Mouse (Mus musculus) liver, embryonic 12.5 days (tissue): ENCODE measurements around the gene Ppp1r14b. TPM values are rescaled to one million over a fixed set of nuclear protein-coding genes. Genes with fewer than 3 reads are reported as not detected.
A peak's percentile ranks its signal among the peaks of the same experiment; 100 is the strongest.

ENCODE experiments used
- ATAC-seq: fragments of 200-750 bp; cut with Nextera tagmentation; 2 replicates; pipeline ENCODE4 v1.8.0; 2017; ENCODE audit warnings: moderate number of reproducible peaks, mild to moderate bottlenecking, moderate library complexity
- H3K27ac ChIP-seq: fragments of 300-500 bp; sonication (generic); 2 replicates; pipeline ENCODE4 v1.5.1; 2016; ENCODE audit warnings: mild to moderate bottlenecking
- H3K27me3 ChIP-seq: fragments of 300-500 bp; sonication (generic); replicated peaks from 2 replicates; pipeline ENCODE4 v1.6.1; 2016; ENCODE audit warnings: mild to moderate bottlenecking, moderate library complexity
- H3K36me3 ChIP-seq: fragments of 300-500 bp; sonication (generic); 2 replicates; pipeline ENCODE4 v1.6.1; 2016; ENCODE audit warnings: mild to moderate bottlenecking, moderate library complexity
- H3K4me1 ChIP-seq: fragments of 300-500 bp; sonication (generic); 2 replicates; pipeline ENCODE4 v1.6.1; 2016
- H3K4me2 ChIP-seq: fragments of 300-500 bp; sonication (generic); 2 replicates; pipeline ENCODE4 v1.6.1; 2016; ENCODE audit warnings: mild to moderate bottlenecking, moderate library complexity
- H3K4me3 ChIP-seq: fragments of 300-500 bp; sonication (generic); 2 replicates; pipeline ENCODE4 v1.5.1; 2016; ENCODE audit warnings: mild to moderate bottlenecking, moderate library complexity
- H3K9ac ChIP-seq: fragments of 300-500 bp; sonication (generic); 2 replicates; pipeline ENCODE4 v1.6.1; 2016; ENCODE audit warnings: mild to moderate bottlenecking, moderate library complexity
- H3K9me3 ChIP-seq: fragments of 300-500 bp; sonication (generic); replicated peaks from 2 replicates; pipeline ENCODE4 v1.6.1; 2016; ENCODE audit warnings: mild to moderate bottlenecking, moderate library complexity
- WGBS: fragments of 180-500 bp; shearing (Covaris S2); methylation state at CpG from one replicate; pipeline ENCODE4 v1.1.7; 2016; ENCODE audit not compliant: insufficient replicate concordance; 5-methylcytosine and 5-hydroxymethylcytosine counted together
- polyA plus RNA-seq: library from polyadenylated mRNA; unstranded; fragments of >200 nt; fragmentation: Nextera tagmentation; extraction: Ambion mirVana; gene quantifications from 2 replicates; pipeline ENCODE4 v1.2.1, GENCODE M21; 2016

Gene Ppp1r14b
- polyA plus RNA-seq, result 153 and 155 TPM in 2 replicates

DNA sequence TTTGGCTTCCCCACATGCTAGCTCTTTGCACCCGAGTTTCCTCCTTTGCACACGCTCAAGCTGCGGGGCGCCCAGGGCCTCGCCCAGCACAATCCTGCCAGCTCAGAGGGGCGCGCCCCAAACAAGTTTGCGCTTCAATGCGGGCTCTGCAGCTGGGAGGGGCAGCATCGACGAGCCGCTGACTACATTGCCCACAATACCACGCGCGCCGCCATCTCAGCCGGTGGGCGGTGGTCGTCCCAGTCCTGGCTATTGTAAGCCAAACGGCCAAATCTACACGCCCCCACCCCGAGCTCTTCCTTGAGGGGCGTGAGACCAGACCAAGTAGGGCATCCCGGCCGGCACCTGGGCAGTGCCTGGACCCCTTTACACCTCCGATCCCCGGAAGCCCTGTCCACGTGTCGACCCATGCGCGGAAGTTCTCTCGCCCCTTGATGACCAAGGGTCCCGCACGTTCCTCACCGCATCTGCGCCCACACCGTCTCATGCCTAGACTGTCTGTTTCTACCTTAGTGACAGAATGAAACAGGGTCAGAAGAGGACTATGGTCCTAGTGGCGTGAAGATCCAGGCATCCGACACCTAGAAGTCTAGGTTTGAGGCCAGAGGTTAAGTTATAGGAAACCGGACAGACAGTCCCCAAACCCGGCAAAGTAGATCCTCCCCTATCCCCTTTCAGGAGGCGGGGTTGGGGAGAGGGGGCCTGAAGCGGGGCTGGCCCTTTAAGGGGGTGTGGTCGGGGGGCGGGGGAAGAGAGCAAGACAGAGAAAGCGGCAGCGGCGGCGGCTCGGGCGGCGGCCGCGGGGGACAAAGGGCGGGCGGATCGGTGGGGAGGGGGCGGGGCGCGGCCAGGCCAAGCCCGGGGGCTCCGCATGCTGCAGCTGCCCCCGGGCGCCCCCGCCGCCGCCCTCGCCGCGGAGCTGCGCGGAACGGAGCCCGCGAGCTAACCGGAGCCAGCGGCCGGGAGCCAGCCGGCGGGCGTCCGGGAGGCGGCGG is at the start of gene Ppp1r14b:
TSS of gene Ppp1r14b (plus strand) at position 758 of the 995 bp plus-strand sequence.
- peak within 1 kb of the TSS; percentile 91 for H3K4me2 ChIP-seq
- WGBS, result under 1% methylated on average over 66 of the region's 84 CpGs
- no peaks in the 10 kb centered on the region for H3K9me3 ChIP-seq

DNA sequence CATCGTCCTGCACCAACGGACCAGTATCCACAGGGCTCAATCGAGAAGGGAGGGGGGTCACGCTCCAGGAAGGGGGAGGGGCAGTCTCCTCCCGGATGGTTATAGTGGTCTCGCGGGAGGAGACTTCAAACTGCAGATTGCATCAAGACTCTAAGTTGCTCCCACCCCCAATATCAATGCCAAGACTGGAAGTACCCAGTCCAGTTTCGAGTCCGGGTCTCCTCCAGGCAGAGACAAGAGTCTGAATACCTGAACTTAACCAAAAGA is 49.5 kb upstream of the Ppp1r14b start, which contains the start of gene Catsperz:
TSS of gene Catsperz (minus strand) at position 74 of the 267 bp plus-strand sequence.
- H3K4me3 ChIP-seq, result peak within 1 kb of the TSS; percentile 22
- no peak for ATAC-seq
- no peaks in the 10 kb centered on the region for H3K36me3 ChIP-seq
- 6% methylated on average over 9 of the region's 9 CpGs for WGBS
- peak within 1 kb of the TSS; percentile 46 for H3K4me2 ChIP-seq
- peaks cover 75% of the 10 kb centered on the region for H3K27me3 ChIP-seq
- no peak within 1 kb of the TSS for H3K27ac ChIP-seq
- H3K4me1 ChIP-seq, result peaks cover 54% of the 10 kb centered on the region
- 0 out of 2 replicates have a peak within 1 kb of the TSS, but pooled peaks have one; percentile 5 for H3K9ac ChIP-seq
- H3K9me3 ChIP-seq, result no peaks in the 10 kb centered on the region

More for the DNA sequence above, at the start of gene Ppp1r14b:
- Histone ChIP-seq H3K27ac (peak within 1 kb of the TSS; percentile 88), H3K4me3 (peak within 1 kb of the TSS; percentile 75), H3K4me1 (peaks cover 92% of the 10 kb centered on the region), H3K36me3 (peaks cover 28% of the 10 kb centered on the region), H3K27me3 (no peaks in the 10 kb centered on the region), H3K9ac (peak within 1 kb of the TSS; percentile 82)
- ATAC-seq, result peak; percentile 74

DNA sequence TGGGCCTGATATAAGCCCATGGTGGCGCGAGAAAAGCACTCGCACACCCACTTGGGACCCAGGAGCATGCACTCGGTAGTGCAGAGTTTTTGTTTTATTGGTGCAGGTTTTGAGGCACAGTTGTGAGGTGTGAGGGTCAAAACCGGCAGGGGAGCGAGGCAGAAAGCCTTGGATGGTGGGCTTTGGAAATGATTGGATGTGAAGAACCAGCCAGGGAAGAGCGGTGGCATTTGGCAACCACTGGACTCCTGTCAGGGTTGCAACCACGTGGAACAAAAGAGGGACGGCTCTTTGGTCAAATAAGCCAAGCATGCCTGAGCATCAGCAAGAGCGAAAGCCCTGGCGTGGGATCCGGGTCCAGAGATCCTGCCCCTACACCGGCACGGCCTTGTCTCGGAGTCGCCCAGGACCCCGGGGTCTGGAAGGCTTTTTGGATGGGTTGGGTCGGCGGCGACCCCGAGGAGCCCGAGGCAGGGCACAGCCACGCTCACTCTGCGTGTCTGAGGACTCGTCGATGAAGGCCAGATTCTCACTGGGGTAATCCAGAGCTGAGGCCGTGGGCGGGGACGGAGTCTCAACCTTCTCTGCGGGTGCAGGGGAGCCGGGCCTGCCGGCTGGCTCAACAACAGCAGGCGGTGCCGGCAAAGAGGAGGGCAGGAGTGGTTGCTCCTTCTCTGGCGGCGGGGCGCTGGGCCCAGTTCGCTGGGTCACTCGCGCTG is 49.0 kb upstream of the Ppp1r14b start:
- Histone ChIP-seq H3K4me2 (peak overlapping the region; percentile 46; the same call in 1 of the 2 replicates), H3K4me1 (peaks cover 49% of the 10 kb centered on the region), H3K9me3 (no peaks in the 10 kb centered on the region), H3K27ac (no peak overlapping the region), H3K36me3 (no peaks in the 10 kb centered on the region), H3K27me3 (peaks cover 81% of the 10 kb centered on the region), H3K9ac (no peak overlapping the region), H3K4me3 (peak overlapping the region; percentile 22; the same call in 1 of the 2 replicates)
- no peak for ATAC-seq
- WGBS, result 20% methylated on average over 38 of the region's 40 CpGs

DNA sequence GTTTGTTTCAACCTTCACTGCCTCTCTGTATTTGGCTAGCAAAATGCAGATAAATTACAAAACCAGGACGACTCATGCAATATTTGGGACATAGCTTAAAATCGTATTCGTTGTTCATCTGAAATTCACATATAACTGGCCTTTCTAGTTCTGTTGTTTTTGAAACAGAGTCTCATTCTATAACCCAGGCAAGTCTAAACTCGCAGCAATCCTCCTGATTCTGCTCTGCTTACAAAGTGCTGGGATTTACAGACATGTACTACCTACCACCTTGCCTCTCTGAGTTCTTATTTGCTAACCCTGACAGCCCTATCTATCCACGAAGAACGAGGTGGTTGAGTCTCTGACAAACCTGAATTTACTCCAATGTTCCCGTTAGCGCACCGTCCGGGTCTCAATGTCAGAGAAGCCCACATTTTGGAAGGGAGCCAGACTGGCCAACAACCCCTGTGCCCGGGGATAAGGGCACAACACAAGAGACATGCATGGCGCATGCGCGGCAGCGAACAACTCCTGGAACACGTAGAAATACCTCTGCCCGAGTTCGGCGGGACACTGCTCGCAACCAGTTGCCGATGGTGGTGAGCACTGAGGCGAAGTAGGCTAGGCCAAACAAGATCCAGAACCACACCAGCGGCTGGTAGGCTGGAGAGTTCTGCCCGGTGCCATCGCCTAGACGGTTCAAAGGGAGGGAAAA is 48.1 kb upstream of the Ppp1r14b start:
- H3K9me3 ChIP-seq, result no peaks in the 10 kb centered on the region
- H3K4me2 ChIP-seq, result peak overlapping the region; percentile 33
- peaks cover 42% of the 10 kb centered on the region for H3K4me1 ChIP-seq
- H3K27ac ChIP-seq, result no peak overlapping the region
- no peak overlapping the region; the same call in 1 of the 2 replicates for H3K4me3 ChIP-seq
- 18% methylated on average over 26 of the region's 26 CpGs for WGBS
- peaks cover 90% of the 10 kb centered on the region for H3K27me3 ChIP-seq
- ATAC-seq, result no peak
- no peak overlapping the region for H3K9ac ChIP-seq
- H3K36me3 ChIP-seq, result no peaks in the 10 kb centered on the region

DNA sequence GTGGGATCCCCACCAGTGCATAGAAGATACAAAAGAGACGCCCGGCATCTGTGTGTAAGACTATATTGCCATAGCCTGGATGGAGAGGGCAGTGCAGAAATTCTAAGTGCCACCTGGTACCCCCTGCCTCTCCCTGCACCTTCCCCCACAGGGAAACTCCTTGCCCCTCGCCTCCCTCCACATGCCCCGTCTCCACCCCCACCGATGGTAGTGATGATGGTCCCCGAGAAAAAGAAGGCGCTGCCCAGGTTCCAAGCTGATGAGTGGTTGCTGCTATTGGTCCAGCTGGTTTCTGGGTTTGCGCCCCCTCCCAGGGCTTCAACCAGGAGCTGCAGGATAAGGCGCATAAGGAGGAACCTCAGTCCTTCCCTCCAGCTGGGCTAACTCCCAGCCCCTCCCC is 46.7 kb upstream of the Ppp1r14b start:
- no peak for ATAC-seq
- 18% methylated on average over 9 of the region's 9 CpGs for whole genome bisulfite sequencing
- Histone ChIP-seq H3K36me3 (no peaks in the 10 kb centered on the region), H3K4me2 (no peak overlapping the region), H3K27me3 (peaks cover 100% of the 10 kb centered on the region), H3K4me1 (peaks cover 31% of the 10 kb centered on the region), H3K4me3 (no peak overlapping the region), H3K9me3 (no peaks in the 10 kb centered on the region), H3K9ac (no peak overlapping the region), H3K27ac (no peak overlapping the region)

DNA sequence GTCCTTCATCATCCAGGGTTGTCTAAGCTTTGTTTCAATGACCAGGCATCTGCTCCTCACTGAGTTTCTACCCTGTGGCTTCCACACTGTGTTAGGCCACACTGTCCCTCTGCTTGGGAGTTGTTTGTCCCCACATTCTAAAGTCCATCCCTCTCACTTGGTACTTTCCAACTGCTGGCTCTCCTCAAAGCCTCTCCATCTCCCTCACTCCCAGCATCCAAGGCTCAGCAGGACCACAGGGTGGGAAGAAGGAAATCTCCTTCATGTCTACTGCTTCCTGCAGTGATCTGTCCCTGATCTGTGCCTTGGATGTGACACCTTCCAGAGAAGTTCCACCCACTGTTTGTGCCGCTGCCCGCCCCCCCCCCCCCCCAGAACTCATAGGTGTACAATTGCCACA is 43.8 kb upstream of the Ppp1r14b start:
- Histone ChIP-seq H3K9ac (no peak overlapping the region), H3K36me3 (no peaks in the 10 kb centered on the region), H3K27ac (no peak overlapping the region), H3K4me1 (peaks cover 22% of the 10 kb centered on the region), H3K4me2 (no peak overlapping the region), H3K4me3 (no peak overlapping the region), H3K9me3 (no peaks in the 10 kb centered on the region), H3K27me3 (peaks cover 100% of the 10 kb centered on the region)
- 5% methylated on average over 2 of the region's 2 CpGs for WGBS
- ATAC-seq, result no peak

DNA sequence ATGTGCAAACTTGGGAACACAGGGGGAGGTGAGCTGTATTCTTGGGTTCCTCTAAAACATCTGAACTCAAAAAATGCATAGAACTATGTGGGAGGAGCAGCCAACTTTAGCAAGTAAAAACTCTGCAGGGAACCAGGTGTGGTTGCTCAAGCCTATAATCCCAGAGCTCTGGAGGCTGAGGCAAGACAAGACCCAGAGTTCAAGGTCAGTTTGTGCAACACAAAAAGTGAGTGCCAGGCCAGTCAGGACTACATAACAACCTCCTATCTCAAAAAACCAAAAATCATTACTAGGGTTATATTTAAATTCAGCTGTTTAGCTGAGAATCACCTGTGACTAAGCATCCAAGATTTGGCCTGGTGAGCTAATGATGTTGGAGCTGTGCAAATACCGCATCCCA is 42.8 kb upstream of the Ppp1r14b start:
- no peak for ATAC-seq
- WGBS, result 67% methylated on average over 1 of the region's 1 CpGs

DNA sequence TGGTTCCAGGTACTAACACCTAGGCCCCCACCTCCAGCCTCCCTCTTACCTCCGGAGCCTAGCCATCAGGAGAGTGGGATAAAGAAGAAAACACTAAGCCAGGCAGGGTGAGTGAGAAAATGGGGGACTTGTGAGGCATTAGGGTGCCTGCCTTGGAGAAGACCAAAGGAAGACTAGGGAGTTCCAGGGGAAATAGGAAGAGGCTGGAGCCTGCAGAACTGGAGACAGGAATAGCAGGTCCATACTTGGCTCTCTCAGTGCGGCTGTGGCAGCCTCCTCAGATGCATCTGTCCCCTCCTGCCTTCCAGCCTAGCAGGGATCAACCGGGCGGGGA is 41.7 kb upstream of the Ppp1r14b start:
- Histone ChIP-seq H3K4me1 (peaks cover 9% of the 10 kb centered on the region), H3K36me3 (no peaks in the 10 kb centered on the region), H3K27me3 (peaks cover 89% of the 10 kb centered on the region), H3K9ac (no peak overlapping the region), H3K27ac (no peak overlapping the region), H3K4me2 (no peak overlapping the region), H3K9me3 (no peaks in the 10 kb centered on the region), H3K4me3 (no peak overlapping the region)
- no peak for ATAC-seq
- 23% methylated on average over 4 of the region's 4 CpGs for WGBS

More for the DNA sequence above, 42.8 kb upstream of the Ppp1r14b start:
- H3K4me3 ChIP-seq, result no peak overlapping the region
- no peaks in the 10 kb centered on the region for H3K9me3 ChIP-seq
- no peaks in the 10 kb centered on the region for H3K36me3 ChIP-seq
- no peak overlapping the region for H3K27ac ChIP-seq
- H3K27me3 ChIP-seq, result peaks cover 94% of the 10 kb centered on the region
- H3K4me2 ChIP-seq, result no peak overlapping the region
- H3K9ac ChIP-seq, result no peak overlapping the region
- H3K4me1 ChIP-seq, result peaks cover 11% of the 10 kb centered on the region

DNA sequence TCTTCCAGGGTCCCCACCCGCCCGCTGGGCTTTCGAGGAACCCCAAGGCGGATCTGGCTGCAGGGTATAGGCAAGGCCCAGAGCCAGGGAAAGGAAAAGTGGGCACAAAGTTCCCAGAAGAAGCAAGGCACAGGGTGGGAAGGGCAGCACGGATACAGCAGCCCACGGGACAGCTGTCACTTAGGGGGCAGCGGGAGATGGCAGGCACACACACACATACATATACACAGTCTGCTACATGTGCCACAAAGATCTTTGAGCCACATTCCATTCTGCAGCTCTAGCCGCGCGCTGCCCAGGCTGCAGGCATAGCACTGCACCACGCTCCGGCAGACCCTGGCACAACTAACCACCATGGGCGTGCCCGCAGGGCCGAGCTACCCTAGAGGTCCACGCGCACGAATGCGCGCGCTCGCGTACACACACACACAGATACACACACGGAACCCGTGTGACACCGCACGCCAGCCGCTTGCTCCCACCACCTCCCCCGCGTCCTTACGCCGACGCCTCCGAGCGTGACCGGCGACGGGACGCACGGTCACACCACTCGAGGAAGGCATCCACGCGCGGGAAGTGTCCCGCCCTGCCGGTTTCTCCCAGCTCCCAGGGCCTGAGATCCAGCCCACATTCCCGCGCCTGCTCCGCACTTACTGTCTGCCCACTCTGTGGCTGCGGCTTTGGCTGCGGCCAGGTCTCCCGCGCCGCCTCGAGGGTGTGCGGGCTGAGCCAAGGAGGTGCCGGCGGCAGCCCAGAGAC is 41.2 kb upstream of the Ppp1r14b start:
- H3K27me3 ChIP-seq, result peaks cover 89% of the 10 kb centered on the region
- no peak for ATAC-seq
- 8% methylated on average over 58 of the region's 58 CpGs for WGBS
- no peak overlapping the region for H3K9ac ChIP-seq
- no peaks in the 10 kb centered on the region for H3K36me3 ChIP-seq
- peak overlapping the region; percentile 22 for H3K4me3 ChIP-seq
- no peaks in the 10 kb centered on the region for H3K9me3 ChIP-seq
- peaks cover 9% of the 10 kb centered on the region for H3K4me1 ChIP-seq
- peak overlapping the region; percentile 52 for H3K4me2 ChIP-seq
- H3K27ac ChIP-seq, result no peak overlapping the region

DNA sequence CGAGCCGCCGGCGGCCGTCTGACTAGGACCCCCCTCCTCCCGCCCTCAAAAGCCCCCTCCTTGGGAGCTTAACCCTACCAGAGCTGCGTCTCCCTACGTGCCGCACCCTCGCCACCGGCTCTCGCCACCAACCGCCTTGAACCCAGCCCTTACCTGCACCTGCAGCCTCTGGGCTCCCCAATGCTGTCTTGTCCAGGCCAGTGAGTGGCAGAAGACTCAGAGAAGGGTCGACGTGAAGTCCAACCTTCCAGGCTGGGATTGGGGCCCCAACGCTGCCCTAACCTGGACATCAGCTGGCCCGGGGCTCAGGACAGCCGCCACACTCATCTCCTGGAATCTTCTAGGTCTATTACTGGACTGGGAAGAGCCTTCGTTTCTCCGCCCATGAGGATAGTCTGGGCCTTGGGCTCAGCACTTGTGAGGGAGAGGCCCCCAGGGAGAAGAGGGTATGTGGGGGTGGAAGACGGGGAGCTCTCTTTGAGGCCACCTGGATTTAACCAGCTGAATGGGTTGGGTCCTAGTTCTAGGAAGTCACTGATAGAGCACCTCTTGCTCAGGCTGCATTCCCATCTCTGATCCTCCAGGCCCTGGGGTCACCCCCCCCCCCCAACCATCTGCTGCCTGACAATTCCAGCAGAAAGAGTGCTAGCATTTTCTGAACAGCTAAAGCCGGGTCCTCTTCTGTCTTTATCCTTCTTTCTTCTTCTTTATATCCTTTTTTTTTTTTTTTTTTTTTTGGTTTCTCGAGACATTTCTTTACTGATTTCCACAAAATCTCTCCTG is 40.4 kb upstream of the Ppp1r14b start, which contains the start of gene Kcnk4:
TSS of gene Kcnk4 (minus strand) at position 321 of the 783 bp plus-strand sequence.
- Histone ChIP-seq H3K36me3 (no peaks in the 10 kb centered on the region), H3K4me1 (peaks cover 9% of the 10 kb centered on the region), H3K27me3 (peaks cover 81% of the 10 kb centered on the region), H3K9me3 (no peaks in the 10 kb centered on the region), H3K27ac (no peak within 1 kb of the TSS), H3K4me3 (peak within 1 kb of the TSS; percentile 22), H3K4me2 (peak within 1 kb of the TSS; percentile 52), H3K9ac (no peak within 1 kb of the TSS)
- WGBS, result 14% methylated on average over 23 of the region's 23 CpGs
- ATAC-seq, result no peak
